Mouse (Mus musculus) C2C12 (cell line): ENCODE results near the gene Cpa3.

Source experiments
- CEBPB ChIP-seq: IDR thresholded peaks from one replicate; pipeline ENCODE4 v1.6.1; 2011; ENCODE audit warnings: low read depth, mild to moderate bottlenecking, control low read depth, moderate library complexity
- CTCF ChIP-seq: IDR thresholded peaks from one replicate; pipeline ENCODE4 v1.5.1; 2011; ENCODE audit not compliant: control insufficient read depth, insufficient read depth, insufficient read length
- MAX ChIP-seq: IDR thresholded peaks from one replicate; pipeline ENCODE4 v1.6.1; 2011; ENCODE audit warnings: mild to moderate bottlenecking, control low read depth
- MYOD1 ChIP-seq: IDR thresholded peaks from one replicate; pipeline ENCODE4 v1.6.1; 2011; ENCODE audit warnings: low read depth; ENCODE audit not compliant: control insufficient read depth, insufficient read length
- USF1 ChIP-seq: IDR thresholded peaks from one replicate; pipeline ENCODE4 v1.6.1; 2011; ENCODE audit warnings: low read depth, mild to moderate bottlenecking, control low read depth, moderate library complexity

DNA sequence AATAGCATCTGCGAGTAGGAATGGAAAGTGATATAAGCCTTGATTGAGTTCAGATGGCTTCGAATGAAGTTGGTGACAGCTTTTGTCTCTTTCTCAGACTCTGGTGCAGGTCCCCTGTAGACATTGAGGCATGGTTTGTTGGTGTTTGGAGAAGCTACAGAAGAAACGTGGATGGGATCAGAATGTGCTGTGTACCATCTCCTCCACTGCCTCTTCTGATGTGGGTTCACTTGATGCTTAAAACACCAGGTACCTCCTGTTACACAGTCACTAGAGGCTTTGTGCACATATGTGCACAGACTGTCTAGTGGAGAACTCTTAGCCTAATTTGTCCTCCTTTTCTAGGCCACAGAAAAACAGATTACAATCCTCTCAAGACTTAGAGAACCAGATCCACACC is 19.8 kb downstream of the Cpa3 start:
- TF ChIP-seq MAX (no peak), CTCF (no peak), CEBPB (no peak), USF1 (no peak), MYOD1 (no peak)
